Mouse (Mus musculus) midbrain, postnatal 0 days (tissue): ENCODE measurements at regions not wholly inside any gene's neighbourhood (a gene's known extent, or its start where the extent isn't known, plus 50 kb on each side); places are given as distances from the start of the nearest gene placed in this dataset.

Experiments used
- ATAC-seq: fragments of 200-750 bp; cut with Nextera tagmentation; 2 replicates; pipeline ENCODE4 v1.8.0; 2017; ENCODE audit warnings: moderate number of reproducible peaks, mild to moderate bottlenecking, moderate TSS enrichment, moderate library complexity; ENCODE audit not compliant: low FRiP score
- DNase-seq: peaks from one replicate; pipeline ENCODE4 v3.0.0-alpha.2; 2015; ENCODE audit warnings: low spot score
- H3K27ac ChIP-seq: fragments of 300-500 bp; sonication (generic); 2 replicates; pipeline ENCODE4 v1.5.1; 2014; ENCODE audit warnings: low read depth, mild to moderate bottlenecking, low read length, mixed read lengths
- H3K27me3 ChIP-seq: fragments of 300-500 bp; sonication (generic); 2 replicates; pipeline ENCODE4 v1.6.1; 2014; ENCODE audit warnings: low read length, control low read depth, mixed read lengths; ENCODE audit not compliant: insufficient read depth
- H3K36me3 ChIP-seq: fragments of 300-500 bp; sonication (generic); 2 replicates; pipeline ENCODE4 v1.6.1; 2014; ENCODE audit warnings: low read length, control low read depth, mixed read lengths; ENCODE audit not compliant: insufficient read depth
- H3K4me1 ChIP-seq: fragments of 300-500 bp; sonication (generic); 2 replicates; pipeline ENCODE4 v1.6.1; 2014; ENCODE audit warnings: mild to moderate bottlenecking, control low read depth, antibody characterized with exemption, low read length, mixed read lengths; ENCODE audit not compliant: insufficient read depth
- H3K4me2 ChIP-seq: fragments of 300-500 bp; sonication (generic); 2 replicates; pipeline ENCODE4 v1.6.1; 2014; ENCODE audit warnings: low read depth, mild to moderate bottlenecking, low read length, mixed read lengths; ENCODE audit not compliant: poor library complexity, severe bottlenecking
- H3K4me3 ChIP-seq: fragments of 300-500 bp; sonication (generic); 2 replicates; pipeline ENCODE4 v1.5.1; 2014; ENCODE audit warnings: low read depth, mild to moderate bottlenecking, low read length, moderate library complexity
- H3K9ac ChIP-seq: fragments of 300-500 bp; sonication (generic); replicated peaks from 2 replicates; pipeline ENCODE4 v1.6.1; 2014; ENCODE audit warnings: mild to moderate bottlenecking, low read length, moderate library complexity, mixed read lengths; ENCODE audit not compliant: poor library complexity, severe bottlenecking
- H3K9me3 ChIP-seq: fragments of 300-500 bp; sonication (generic); 2 replicates; pipeline ENCODE4 v1.6.1; 2016; ENCODE audit warnings: low read length, control low read depth
- CTCF ChIP-seq: IDR thresholded peaks from 2 replicates; pipeline ENCODE4 v1.5.1; 2016; ENCODE audit warnings: antibody characterized with exemption, mild to moderate bottlenecking
- WGBS: fragments of 180-500 bp; shearing (Covaris S2); extraction: QIAGEN DNeasy Blood & Tissue Kit; methylation state at CpG from one replicate; pipeline ENCODE4 v1.1.7; 2014; 5-methylcytosine and 5-hydroxymethylcytosine counted together

DNA sequence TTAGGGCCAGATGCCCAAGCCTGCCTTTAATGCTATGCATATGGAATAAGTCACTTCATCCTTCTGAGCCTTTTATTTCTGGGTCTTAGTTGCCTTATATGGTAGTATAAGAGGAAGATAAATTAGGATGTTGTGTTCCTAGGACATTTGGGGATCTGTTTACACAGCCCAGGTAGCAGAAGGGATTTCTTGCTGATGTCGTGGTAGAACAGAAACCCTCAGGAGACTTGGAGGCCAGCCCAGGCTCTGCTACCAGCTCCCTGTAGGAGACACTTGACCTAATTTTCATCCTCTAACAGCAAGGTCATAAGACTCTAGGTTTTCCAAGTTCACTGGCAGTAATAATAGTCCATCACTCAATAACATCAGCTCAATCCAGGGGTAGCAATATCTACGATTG, 399.7 kb downstream of the Tns1 start:
- Histone ChIP-seq H3K36me3 (no peaks in the 10 kb centered on the region), H3K4me3 (no peak overlapping the region), H3K27me3 (no peaks in the 10 kb centered on the region), H3K4me1 (no peaks in the 10 kb centered on the region), H3K27ac (no peak overlapping the region), H3K4me2 (no peak overlapping the region), H3K9ac (no peak overlapping the region), H3K9me3 (peaks cover 3% of the 10 kb centered on the region; the same call in 1 of the 2 replicates)
- DNase-seq, result no peak
- no peak for TF ChIP-seq CTCF
- no peak for ATAC-seq
- 70% methylated on average over 2 of the region's 2 CpGs for WGBS

DNA sequence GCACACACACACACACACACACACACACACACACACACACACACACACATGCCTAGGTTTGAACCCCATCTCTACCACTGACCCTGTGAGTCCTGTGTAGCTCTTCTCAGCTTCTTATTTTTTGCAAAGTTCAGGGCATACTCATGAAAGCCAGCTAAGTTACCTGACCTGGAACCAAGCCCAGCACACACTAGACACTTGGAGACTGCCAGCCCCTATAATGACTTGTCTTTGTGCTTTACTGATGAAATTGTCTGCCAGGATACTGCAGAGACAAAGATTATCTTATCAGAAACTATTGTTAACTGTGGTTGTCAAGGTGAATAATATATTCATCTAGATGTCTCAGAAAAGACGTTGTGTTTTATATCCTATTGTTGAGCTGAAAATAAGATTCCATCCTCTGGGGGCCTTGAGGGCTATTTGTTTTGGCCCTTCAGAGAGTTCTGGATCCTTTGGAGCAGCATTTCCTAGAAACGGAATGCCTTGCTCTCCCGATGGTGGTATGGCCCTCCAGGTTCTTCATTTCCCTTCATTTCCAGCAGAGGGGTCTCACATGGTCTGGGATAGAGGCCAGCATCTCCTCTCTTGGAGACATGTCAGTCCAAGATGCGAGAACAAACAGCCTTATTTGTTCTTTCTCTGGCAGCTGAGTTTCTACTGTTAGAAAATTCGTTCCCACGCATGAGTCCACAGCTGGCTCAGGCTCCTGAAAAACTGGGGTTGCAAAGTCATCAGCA, 402.6 kb downstream of the Tns1 start:
- no peak overlapping the region for H3K9ac ChIP-seq
- H3K4me2 ChIP-seq, result no peak overlapping the region
- no peaks in the 10 kb centered on the region for H3K9me3 ChIP-seq
- no peak overlapping the region for H3K4me3 ChIP-seq
- H3K27me3 ChIP-seq, result no peaks in the 10 kb centered on the region
- 50% methylated on average over 6 of the region's 6 CpGs for WGBS
- H3K27ac ChIP-seq, result no peak overlapping the region
- 0 out of 2 replicates have a peak, but pooled peaks have one; percentile 15 for TF ChIP-seq CTCF
- ATAC-seq, result no peak
- no peaks in the 10 kb centered on the region for H3K4me1 ChIP-seq
- H3K36me3 ChIP-seq, result no peaks in the 10 kb centered on the region
- peak; percentile 15 for DNase-seq

DNA sequence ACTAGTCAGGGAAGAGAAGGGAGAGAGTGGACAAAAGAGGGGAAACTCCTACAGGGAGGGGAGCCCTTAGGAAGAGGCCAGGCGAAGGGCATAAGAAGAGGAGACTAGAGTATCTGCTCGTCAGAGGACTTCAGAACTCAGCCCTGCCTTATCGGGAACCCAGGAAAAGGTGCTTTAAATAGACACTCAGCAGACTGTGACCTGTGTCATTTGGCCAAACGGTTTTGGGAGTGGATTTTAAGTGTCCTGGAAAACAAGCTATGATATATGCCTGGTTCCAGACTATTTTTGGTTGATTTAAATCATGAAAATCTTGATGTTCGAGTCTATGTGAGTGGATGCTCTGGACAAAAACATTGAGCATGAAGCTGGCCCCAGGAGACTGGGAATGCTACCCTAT, 405.8 kb downstream of the Tns1 start:
- H3K4me3 ChIP-seq, result no peak overlapping the region
- no peak overlapping the region for H3K9ac ChIP-seq
- 83% methylated on average over 5 of the region's 5 CpGs for WGBS
- DNase-seq (no peak), ATAC-seq (no peak)
- no peaks in the 10 kb centered on the region for H3K9me3 ChIP-seq
- no peak overlapping the region for H3K27ac ChIP-seq
- no peak for TF ChIP-seq CTCF
- no peaks in the 10 kb centered on the region for H3K4me1 ChIP-seq
- no peak overlapping the region for H3K4me2 ChIP-seq
- no peaks in the 10 kb centered on the region for H3K36me3 ChIP-seq
- no peaks in the 10 kb centered on the region for H3K27me3 ChIP-seq

DNA sequence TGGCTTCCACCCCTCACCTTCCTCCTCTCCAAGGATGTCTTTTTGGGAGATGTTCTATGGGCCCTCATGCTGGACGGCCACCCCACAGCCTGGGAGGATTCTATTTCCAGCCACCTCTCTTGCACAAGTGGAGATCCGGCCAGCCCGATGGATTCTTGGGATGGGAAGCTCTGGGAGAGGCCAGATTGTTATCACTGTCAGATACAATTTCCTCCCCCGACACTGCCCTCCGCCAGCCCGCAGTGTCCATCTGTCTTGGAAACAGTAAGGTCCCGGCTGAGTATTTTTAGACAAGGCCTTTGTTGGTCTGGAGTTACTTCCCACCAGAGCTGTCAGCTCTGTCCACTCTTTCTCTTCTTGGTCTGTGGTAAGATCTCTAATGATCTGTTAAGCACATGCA, 406.8 kb downstream of the Tns1 start:
- Histone ChIP-seq H3K4me1 (no peaks in the 10 kb centered on the region), H3K9ac (no peak overlapping the region), H3K27me3 (no peaks in the 10 kb centered on the region), H3K27ac (no peak overlapping the region), H3K4me3 (no peak overlapping the region), H3K4me2 (no peak overlapping the region), H3K36me3 (no peaks in the 10 kb centered on the region), H3K9me3 (no peaks in the 10 kb centered on the region)
- no peak for DNase-seq
- no peak for ATAC-seq
- no peak for TF ChIP-seq CTCF
- WGBS, result 83% methylated on average over 7 of the region's 7 CpGs

DNA sequence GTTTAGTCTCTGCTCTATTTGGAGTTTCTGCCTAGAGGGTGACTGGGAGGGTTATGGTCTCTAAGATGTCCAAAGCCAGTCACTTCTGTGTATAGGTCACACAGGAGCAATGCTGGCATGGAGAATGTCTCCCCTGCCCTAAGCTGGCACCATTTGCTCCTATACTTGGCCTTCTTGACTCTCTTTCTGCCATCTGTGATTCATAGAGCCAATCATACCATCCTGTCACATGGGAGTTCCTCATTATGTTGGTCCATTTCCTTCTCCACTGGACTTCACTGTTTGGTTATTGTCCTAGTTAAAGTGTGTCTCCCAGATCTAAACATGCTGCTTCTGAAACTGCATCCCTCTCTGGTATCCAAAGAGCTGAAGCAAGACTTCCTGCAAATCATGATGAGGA, 407.3 kb downstream of the Tns1 start:
- Histone ChIP-seq H3K9ac (no peak overlapping the region), H3K27me3 (no peaks in the 10 kb centered on the region), H3K4me2 (no peak overlapping the region), H3K27ac (no peak overlapping the region), H3K36me3 (no peaks in the 10 kb centered on the region), H3K4me1 (no peaks in the 10 kb centered on the region), H3K4me3 (no peak overlapping the region), H3K9me3 (no peaks in the 10 kb centered on the region)
- no peak for DNase-seq
- ATAC-seq, result no peak
- no peak for TF ChIP-seq CTCF

DNA sequence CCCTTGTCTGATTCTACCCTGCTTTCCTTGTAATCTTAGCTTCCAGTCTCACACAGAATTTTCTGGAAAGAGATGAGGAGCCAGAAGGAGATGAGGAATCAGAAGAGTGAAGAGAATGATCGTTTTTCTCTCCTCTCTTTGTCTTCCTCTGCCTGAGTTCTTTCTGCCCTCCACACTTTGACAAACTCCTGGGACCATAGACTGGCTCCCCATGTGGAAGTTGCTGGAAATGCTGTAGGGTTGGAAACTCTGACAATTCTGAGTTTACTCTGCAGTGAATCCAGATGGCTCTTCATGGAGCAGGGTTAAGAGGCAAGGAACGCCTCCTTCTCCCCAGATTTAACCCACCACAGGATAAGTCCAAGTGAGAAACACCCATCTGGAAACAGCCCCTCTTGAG, 408.7 kb downstream of the Tns1 start:
- peak; percentile 30; the same call in 1 of the 2 replicates for TF ChIP-seq CTCF
- Histone ChIP-seq H3K9ac (no peak overlapping the region), H3K4me3 (no peak overlapping the region), H3K36me3 (no peaks in the 10 kb centered on the region), H3K4me2 (no peak overlapping the region), H3K9me3 (no peaks in the 10 kb centered on the region), H3K4me1 (no peaks in the 10 kb centered on the region), H3K27me3 (no peaks in the 10 kb centered on the region), H3K27ac (no peak overlapping the region)
- DNase-seq (no peak), ATAC-seq (no peak)
- 84% methylated on average over 2 of the region's 2 CpGs for WGBS
